Mouse (Mus musculus): Measurements from ENCODE around the gene Cxcr1. TPM values are rescaled to one million over a fixed set of nuclear protein-coding genes. Genes with fewer than 3 reads are reported as not detected.

Gene Cxcr1
- polyA plus RNA-seq, 1 experiment from 2014 or later = not detected

DNA sequence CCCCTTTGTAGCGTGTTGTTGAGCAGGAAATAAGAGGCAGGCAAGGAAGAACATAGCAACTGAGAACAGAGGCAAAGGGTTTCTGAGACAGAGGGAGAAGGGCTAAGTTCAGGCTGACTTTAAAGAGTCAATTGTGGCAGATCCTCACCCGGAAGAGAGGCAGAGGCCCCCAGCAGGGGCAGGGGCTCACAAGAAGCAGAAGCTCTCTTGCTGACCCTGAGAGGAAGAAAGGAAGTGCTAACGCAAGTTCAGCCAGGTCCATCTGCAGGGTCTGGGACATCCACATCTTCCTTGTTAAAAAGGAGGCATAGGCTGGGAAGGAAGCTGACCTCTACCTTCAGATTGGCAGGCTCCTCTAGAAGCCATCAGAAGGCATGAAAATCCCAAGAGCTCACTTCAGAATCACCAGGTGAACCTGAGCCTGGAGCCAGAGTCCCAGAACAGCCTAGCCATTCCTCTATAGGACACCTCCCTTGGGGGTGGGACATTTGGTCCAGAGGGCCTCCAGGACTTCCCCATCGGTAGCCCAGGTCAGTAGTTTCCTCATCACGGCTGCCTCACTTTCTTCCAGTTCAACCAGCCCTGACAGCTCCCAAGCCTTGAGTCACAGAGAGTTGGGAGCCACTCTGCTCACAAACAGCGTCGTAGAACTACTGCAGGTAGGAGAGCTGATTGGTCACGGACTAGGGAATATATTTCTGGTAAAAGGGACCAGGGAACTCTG lies 40.8 kb downstream of the Cxcr1 start, which contains the start of gene Cxcr2:
Gene Cxcr2, plus strand, starts transcription at position 529 of the 724 bp plus-strand sequence.
- no peak for DNase-seq (ENCODE audit: low spot score)

DNA sequence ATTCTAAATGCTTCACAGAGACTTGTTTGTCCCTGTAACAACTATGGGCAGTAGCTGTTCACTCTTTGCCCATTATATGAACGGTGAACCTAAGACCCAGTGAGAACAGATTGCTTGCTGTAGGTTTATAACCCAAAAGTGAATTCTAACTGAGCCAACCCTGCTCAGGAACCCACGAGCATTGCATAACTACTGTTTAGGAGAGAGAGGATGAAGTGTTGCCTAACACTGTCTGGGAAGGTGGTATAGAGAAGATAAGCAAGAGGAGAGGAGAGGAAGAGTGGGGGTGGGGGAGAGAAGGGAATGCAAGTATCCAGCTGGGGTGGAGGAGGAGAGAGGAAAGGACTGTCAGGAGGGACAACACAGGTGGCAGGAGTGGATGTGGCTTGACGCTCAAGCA lies 43.3 kb downstream of the Cxcr1 start:
- no peaks in the 10 kb centered on the region for H3K27me3 ChIP-seq (replicated peaks; ENCODE audit: low read depth, poor library complexity, severe bottlenecking)
- no peak overlapping the region for H3K4me3 ChIP-seq
- H3K36me3 ChIP-seq (replicated peaks) = no peaks in the 10 kb centered on the region
- 84% methylated on average over 3 of the region's 3 CpGs for WGBS
- DNase-seq (ENCODE audit: low spot score) = no peak
- H3K9me3 ChIP-seq = no peaks in the 10 kb centered on the region
- H3K27ac ChIP-seq (replicated peaks) = no peak overlapping the region
- H3K4me1 ChIP-seq = peaks cover 17% of the 10 kb centered on the region

More for the DNA sequence above, 40.8 kb downstream of the Cxcr1 start, which contains the start of gene Cxcr2:
- 74% methylated on average over 8 of the region's 8 CpGs for WGBS
- Histone ChIP-seq H3K27me3 (replicated peaks; ENCODE audit: low read depth, poor library complexity, severe bottlenecking) (no peaks in the 10 kb centered on the region), H3K4me1 (peaks cover 20% of the 10 kb centered on the region), H3K4me3 (no peak within 1 kb of the TSS), H3K36me3 (replicated peaks) (no peaks in the 10 kb centered on the region), H3K27ac (replicated peaks) (no peak within 1 kb of the TSS), H3K9me3 (no peaks in the 10 kb centered on the region)

DNA sequence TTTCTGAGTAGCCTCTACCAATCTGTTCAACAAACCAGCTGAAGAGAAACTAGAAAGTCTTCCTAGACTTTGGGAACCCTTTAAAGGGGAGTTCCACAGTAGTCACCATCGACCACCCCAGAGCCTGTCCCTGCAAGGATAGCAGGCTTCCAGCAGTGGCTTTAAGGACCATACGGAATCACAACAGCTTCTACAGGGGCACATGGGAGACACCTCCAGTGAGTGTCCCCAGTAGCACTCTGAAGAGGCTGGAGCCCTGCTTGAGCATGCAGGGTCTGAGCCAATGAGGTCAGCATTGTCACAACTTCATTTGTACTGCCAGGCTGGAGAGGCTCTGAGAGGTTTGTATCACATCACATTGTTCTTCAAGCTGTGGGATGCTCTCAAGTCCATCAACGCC lies 44.3 kb downstream of the Cxcr1 start:
- DNase-seq (ENCODE audit: low spot score) = no peak
- H3K4me3 ChIP-seq = no peak overlapping the region
- no peaks in the 10 kb centered on the region for H3K27me3 ChIP-seq (replicated peaks; ENCODE audit: low read depth, poor library complexity, severe bottlenecking)
- peaks cover 16% of the 10 kb centered on the region for H3K4me1 ChIP-seq
- no peaks in the 10 kb centered on the region for H3K36me3 ChIP-seq (replicated peaks)
- H3K9me3 ChIP-seq = no peaks in the 10 kb centered on the region
- WGBS = 79% methylated on average over 3 of the region's 3 CpGs
- H3K27ac ChIP-seq (replicated peaks) = no peak overlapping the region

DNA sequence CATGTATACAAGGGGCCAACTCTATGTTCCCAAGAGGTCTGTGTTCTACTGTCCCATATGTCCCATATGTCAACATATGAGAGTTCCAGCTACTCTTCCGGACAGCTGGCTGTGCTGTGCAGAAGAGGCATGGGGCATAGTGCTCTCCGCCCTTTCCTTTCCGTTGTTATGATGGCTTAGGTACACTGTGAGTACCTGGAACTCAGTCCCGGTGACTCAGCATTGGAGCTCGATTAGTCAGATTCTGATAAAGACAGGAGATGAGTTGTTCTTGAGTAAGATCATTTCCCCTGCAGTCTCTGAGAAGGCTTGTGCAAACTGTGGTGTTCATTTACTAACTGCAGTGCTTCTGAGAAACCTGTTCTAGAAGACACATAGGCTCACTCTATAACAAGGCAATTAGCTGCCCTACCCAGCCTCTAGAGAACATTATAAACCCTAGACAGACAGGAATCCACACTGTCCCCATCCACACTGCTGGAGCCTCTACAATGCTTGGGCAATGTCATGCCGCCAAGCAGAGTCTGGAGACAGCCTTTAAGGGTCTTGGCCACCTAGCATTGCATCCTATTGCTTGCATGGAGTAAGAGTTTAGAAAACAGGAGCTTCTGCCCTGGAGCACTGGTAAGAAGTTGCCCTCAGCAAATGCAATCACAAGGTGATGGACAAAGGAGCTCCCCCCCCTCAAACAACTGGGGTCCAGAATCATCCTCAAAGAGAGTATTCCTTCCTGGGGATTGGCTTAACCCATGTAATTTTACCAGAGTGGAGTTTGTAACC lies 45.1 kb downstream of the Cxcr1 start:
- Histone ChIP-seq H3K27me3 (replicated peaks; ENCODE audit: low read depth, poor library complexity, severe bottlenecking) (no peaks in the 10 kb centered on the region), H3K9me3 (no peaks in the 10 kb centered on the region), H3K4me1 (peaks cover 8% of the 10 kb centered on the region), H3K27ac (replicated peaks) (no peak overlapping the region), H3K4me3 (no peak overlapping the region), H3K36me3 (replicated peaks) (no peaks in the 10 kb centered on the region)
- WGBS = 91% methylated on average over 6 of the region's 6 CpGs
- no peak for DNase-seq (ENCODE audit: low spot score)

MicroRNAs encoded within 50 kb of the gene (microRNA counts, 519-probe panel; counts per million panel counts)
- microRNA mmu-miR-1928 = 188 counts per million, percentile 57 among the panel's probes with 10 or more counts

Small RNA genes within 50 kb of the gene (microRNA-seq; reads per million reads assigned to microRNA genes)
- not detected for gene Mir1928

Other genes starting within 250 kb of the Cxcr1 start
- 27.4 and 30.4 TPM in 2 replicates for gene Tns1, start 70.2 kb downstream of the Cxcr1 start, polyA plus RNA-seq (2016; fragmentation: Nextera tagmentation; extraction: Ambion mirVana)
- gene Rufy4, start 69.1 kb downstream of the Cxcr1 start, polyA plus RNA-seq (2016; fragmentation: Nextera tagmentation; extraction: Ambion mirVana) = 0.06 and 0.15 TPM in 2 replicates
- gene Cxcr2, start 40.6 kb downstream of the Cxcr1 start, polyA plus RNA-seq (2016; fragmentation: Nextera tagmentation; extraction: Ambion mirVana) = 0.05 and 0.22 TPM in 2 replicates
- gene Arpc2, start 41.5 kb upstream of the Cxcr1 start, polyA plus RNA-seq (2016; fragmentation: Nextera tagmentation; extraction: Ambion mirVana) = 359 and 369 TPM in 2 replicates
- gene Gpbar1, start 83.9 kb upstream of the Cxcr1 start, polyA plus RNA-seq (2016; fragmentation: Nextera tagmentation; extraction: Ambion mirVana) = 0.41 and 0.70 TPM in 2 replicates
- 259 and 262 TPM in 2 replicates for gene Aamp, start 90.1 kb upstream of the Cxcr1 start, polyA plus RNA-seq (2016; fragmentation: Nextera tagmentation; extraction: Ambion mirVana)
- gene Pnkd, start 90.3 kb upstream of the Cxcr1 start, polyA plus RNA-seq (2016; fragmentation: Nextera tagmentation; extraction: Ambion mirVana) = 108 and 109 TPM in 2 replicates
- gene Tmbim1, start 111.0 kb upstream of the Cxcr1 start, polyA plus RNA-seq (2016; fragmentation: Nextera tagmentation; extraction: Ambion mirVana) = 12.4 and 12.5 TPM in 2 replicates
- gene Catip, start 167.5 kb upstream of the Cxcr1 start, polyA plus RNA-seq (2016; fragmentation: Nextera tagmentation; extraction: Ambion mirVana) = 0.22 and 0.28 TPM in 2 replicates
- gene Slc11a1, start 180.6 kb upstream of the Cxcr1 start, polyA plus RNA-seq (2016; fragmentation: Nextera tagmentation; extraction: Ambion mirVana) = 1.7 and 2.1 TPM in 2 replicates
- gene Ctdsp1, start 196.9 kb upstream of the Cxcr1 start, polyA plus RNA-seq (2016; fragmentation: Nextera tagmentation; extraction: Ambion mirVana) = 42.2 and 49.0 TPM in 2 replicates
- gene Vil1, start 214.7 kb upstream of the Cxcr1 start, polyA plus RNA-seq (2016; fragmentation: Nextera tagmentation; extraction: Ambion mirVana) = 0.26 and 0.37 TPM in 2 replicates